Mouse (Mus musculus) G1E-ER4 (cell line): ENCODE measurements around the gene Phf21b. TPM values are rescaled to one million over a fixed set of nuclear protein-coding genes. Genes with fewer than 3 reads are reported as not detected.

Source experiments
- GATA1 ChIP-seq: IDR thresholded peaks from one replicate; pipeline ENCODE4 v1.8.0; 2012; ENCODE audit warnings: low read length, inconsistent platforms
- polyA plus RNA-seq: library from polyadenylated mRNA; stranded (reverse); fragments of >175 nt; gene quantifications from 2 replicates; pipeline ENCODE4 v1.2.3, GENCODE M21; 2012

The Phf21b gene
- polyA plus RNA-seq, 1 experiment, result not detected

- no peak for TF ChIP-seq GATA1
Observed at GRCm38 (mm10) chr15:84853261-84854137, 2.4 kb downstream of the Phf21b start.

GRCm38 (mm10) chr15:84852457-84853070, 3.3 kb downstream of the Phf21b start:
- no peak for TF ChIP-seq GATA1

GRCm38 (mm10) chr15:84850321-84850720, 5.5 kb downstream of the Phf21b start:
- no peak for TF ChIP-seq GATA1

- no peak for TF ChIP-seq GATA1
Observed at GRCm38 (mm10) chr15:84846216-84846615, 9.6 kb downstream of the Phf21b start.

GRCm38 (mm10) chr15:84844831-84845230, 11.0 kb downstream of the Phf21b start:
- TF ChIP-seq GATA1, result no peak

- no peak for TF ChIP-seq GATA1
Observed at GRCm38 (mm10) chr15:84843034-84843433, 12.8 kb downstream of the Phf21b start.

- TF ChIP-seq GATA1, result no peak
Observed at GRCm38 (mm10) chr15:84841925-84842821, 13.7 kb downstream of the Phf21b start.

- TF ChIP-seq GATA1, result no peak
Observed at GRCm38 (mm10) chr15:84840560-84840959, 15.3 kb downstream of the Phf21b start.

GRCm38 (mm10) chr15:84839521-84839920, 16.3 kb downstream of the Phf21b start:
- TF ChIP-seq GATA1, result no peak

GRCm38 (mm10) chr15:84837896-84838295, 18.0 kb downstream of the Phf21b start:
- TF ChIP-seq GATA1, result no peak

- no peak for TF ChIP-seq GATA1
Observed at GRCm38 (mm10) chr15:84829416-84829815, 26.4 kb downstream of the Phf21b start.

- TF ChIP-seq GATA1, result no peak
Observed at GRCm38 (mm10) chr15:84828603-84829002, 27.2 kb downstream of the Phf21b start.

- TF ChIP-seq GATA1, result no peak
Observed at GRCm38 (mm10) chr15:84823086-84823485, 32.8 kb downstream of the Phf21b start.

GRCm38 (mm10) chr15:84820811-84821210, 35.0 kb downstream of the Phf21b start:
- no peak for TF ChIP-seq GATA1

- TF ChIP-seq GATA1, result no peak
Observed at GRCm38 (mm10) chr15:84818284-84818683, 37.6 kb downstream of the Phf21b start.

GRCm38 (mm10) chr15:84817589-84817988, 38.3 kb downstream of the Phf21b start:
- no peak for TF ChIP-seq GATA1

GRCm38 (mm10) chr15:84815171-84815570, 40.7 kb downstream of the Phf21b start:
- TF ChIP-seq GATA1, result no peak
